Mouse (Mus musculus): ENCODE data around the gene Dusp18. TPM values are rescaled to one million over a fixed set of nuclear protein-coding genes. Genes with fewer than 3 reads are reported as not detected.

Gene Dusp18
- polyA plus RNA-seq, 1 experiment from 2014 or later: 42.9 TPM

- H3K4me2 ChIP-seq: peak overlapping the region; percentile 97
- under 1% methylated on average over 65 of the region's 65 CpGs for WGBS
- peak overlapping the region; percentile 83 for H3K27ac ChIP-seq
- peak overlapping the region; percentile 65 for H3K9ac ChIP-seq
- 0 out of 2 replicates have a peak, but pooled peaks cover 4% of the 10 kb centered on the region for H3K27me3 ChIP-seq (replicated peaks)
- no peaks in the 10 kb centered on the region for H3K9me3 ChIP-seq
- H3K36me3 ChIP-seq (replicated peaks): no peaks in the 10 kb centered on the region
- H3K4me3 ChIP-seq: peak overlapping the region; percentile 73
- H3K4me1 ChIP-seq: peaks cover 49% of the 10 kb centered on the region
- peak; percentile 91 for ATAC-seq (replicated peaks)
Observed at GRCm38 (mm10) chr11:3913316-3914108, 18.5 kb downstream of the Dusp18 start.

GRCm38 (mm10) chr11:3914109-3914840, 19.2 kb downstream of the Dusp18 start, which contains the start of gene Slc35e4:
Slc35e4 (minus strand) TSS chr11:3914664.
- WGBS: under 1% methylated on average over 27 of the region's 28 CpGs
- peak; percentile 78 for ATAC-seq (replicated peaks)
- Histone ChIP-seq H3K4me3 (peak within 1 kb of the TSS; percentile 73), H3K9me3 (no peaks in the 10 kb centered on the region), H3K4me1 (peaks cover 46% of the 10 kb centered on the region), H3K27ac (peak within 1 kb of the TSS; percentile 83), H3K27me3 (replicated peaks) (0 out of 2 replicates have a peak, but pooled peaks cover 4% of the 10 kb centered on the region), H3K36me3 (replicated peaks) (no peaks in the 10 kb centered on the region), H3K9ac (peak within 1 kb of the TSS; percentile 65), H3K4me2 (peak within 1 kb of the TSS; percentile 97)

- Histone ChIP-seq H3K36me3 (replicated peaks) (no peaks in the 10 kb centered on the region), H3K27me3 (replicated peaks) (0 out of 2 replicates have a peak, but pooled peaks cover 4% of the 10 kb centered on the region), H3K4me2 (no peak overlapping the region), H3K4me3 (no peak overlapping the region), H3K4me1 (peaks cover 6% of the 10 kb centered on the region; the same call in 1 of the 2 replicates), H3K9me3 (no peaks in the 10 kb centered on the region), H3K27ac (no peak overlapping the region), H3K9ac (no peak overlapping the region)
- 57% methylated on average over 1 of the region's 1 CpGs for WGBS
- no peak for ATAC-seq (replicated peaks)
Observed at GRCm38 (mm10) chr11:3918738-3919137, 23.7 kb downstream of the Dusp18 start.

GRCm38 (mm10) chr11:3920476-3920875, 25.4 kb downstream of the Dusp18 start:
- H3K27me3 ChIP-seq (replicated peaks): 0 out of 2 replicates have a peak, but pooled peaks cover 4% of the 10 kb centered on the region
- H3K4me3 ChIP-seq: no peak overlapping the region
- WGBS: 95% methylated on average over 7 of the region's 7 CpGs
- no peaks in the 10 kb centered on the region for H3K36me3 ChIP-seq (replicated peaks)
- no peak overlapping the region for H3K9ac ChIP-seq
- no peaks in the 10 kb centered on the region for H3K9me3 ChIP-seq
- no peak overlapping the region for H3K27ac ChIP-seq
- ATAC-seq (replicated peaks): no peak
- H3K4me2 ChIP-seq: no peak overlapping the region
- no peaks in the 10 kb centered on the region for H3K4me1 ChIP-seq

- H3K4me2 ChIP-seq: no peak overlapping the region
- no peak overlapping the region for H3K4me3 ChIP-seq
- 30% methylated on average over 8 of the region's 8 CpGs for WGBS
- H3K9ac ChIP-seq: no peak overlapping the region
- no peak for ATAC-seq (replicated peaks)
- no peaks in the 10 kb centered on the region for H3K27me3 ChIP-seq (replicated peaks)
- H3K27ac ChIP-seq: no peak overlapping the region
- no peaks in the 10 kb centered on the region for H3K36me3 ChIP-seq (replicated peaks)
- no peaks in the 10 kb centered on the region for H3K4me1 ChIP-seq
- H3K9me3 ChIP-seq: no peaks in the 10 kb centered on the region
Observed at GRCm38 (mm10) chr11:3921281-3921850, 26.3 kb downstream of the Dusp18 start.

- no peaks in the 10 kb centered on the region for H3K4me1 ChIP-seq
- no peaks in the 10 kb centered on the region for H3K9me3 ChIP-seq
- no peak overlapping the region for H3K9ac ChIP-seq
- no peak overlapping the region for H3K4me2 ChIP-seq
- no peaks in the 10 kb centered on the region for H3K27me3 ChIP-seq (replicated peaks)
- ATAC-seq (replicated peaks): no peak
- 94% methylated on average over 9 of the region's 9 CpGs for WGBS
- no peak overlapping the region for H3K27ac ChIP-seq
- H3K36me3 ChIP-seq (replicated peaks): no peaks in the 10 kb centered on the region
- no peak overlapping the region for H3K4me3 ChIP-seq
Observed at GRCm38 (mm10) chr11:3922115-3922514, 27.1 kb downstream of the Dusp18 start.

GRCm38 (mm10) chr11:3922731-3923130, 27.7 kb downstream of the Dusp18 start:
- Histone ChIP-seq H3K4me3 (no peak overlapping the region), H3K27ac (no peak overlapping the region), H3K4me1 (no peaks in the 10 kb centered on the region), H3K4me2 (no peak overlapping the region), H3K9ac (no peak overlapping the region), H3K36me3 (replicated peaks) (no peaks in the 10 kb centered on the region), H3K27me3 (replicated peaks) (no peaks in the 10 kb centered on the region), H3K9me3 (no peaks in the 10 kb centered on the region)
- no peak for ATAC-seq (replicated peaks)
- 95% methylated on average over 6 of the region's 6 CpGs for WGBS

- no peak overlapping the region for H3K27ac ChIP-seq
- H3K9ac ChIP-seq: no peak overlapping the region
- H3K9me3 ChIP-seq: no peaks in the 10 kb centered on the region
- no peak overlapping the region for H3K4me3 ChIP-seq
- peaks cover 2% of the 10 kb centered on the region for H3K4me1 ChIP-seq
- 95% methylated on average over 10 of the region's 10 CpGs for WGBS
- no peak for ATAC-seq (replicated peaks)
- H3K36me3 ChIP-seq (replicated peaks): no peaks in the 10 kb centered on the region
- H3K4me2 ChIP-seq: no peak overlapping the region
- H3K27me3 ChIP-seq (replicated peaks): no peaks in the 10 kb centered on the region
Observed at GRCm38 (mm10) chr11:3925916-3926315, 30.9 kb downstream of the Dusp18 start.

GRCm38 (mm10) chr11:3930019-3930418, 35.0 kb downstream of the Dusp18 start:
- no peak overlapping the region for H3K9ac ChIP-seq
- WGBS: 82% methylated on average over 4 of the region's 4 CpGs
- no peaks in the 10 kb centered on the region for H3K9me3 ChIP-seq
- H3K27ac ChIP-seq: no peak overlapping the region
- ATAC-seq (replicated peaks): no peak
- no peaks in the 10 kb centered on the region for H3K27me3 ChIP-seq (replicated peaks)
- H3K36me3 ChIP-seq (replicated peaks): no peaks in the 10 kb centered on the region
- no peak overlapping the region for H3K4me2 ChIP-seq
- peaks cover 16% of the 10 kb centered on the region for H3K4me1 ChIP-seq
- H3K4me3 ChIP-seq: no peak overlapping the region

GRCm38 (mm10) chr11:3930931-3931330, 35.9 kb downstream of the Dusp18 start:
- peak overlapping the region; percentile 43 for H3K4me3 ChIP-seq
- WGBS: 32% methylated on average over 6 of the region's 6 CpGs
- 0 out of 2 replicates have a peak, but pooled peaks have one; percentile 52 for ATAC-seq (replicated peaks)
- H3K36me3 ChIP-seq (replicated peaks): no peaks in the 10 kb centered on the region
- no peaks in the 10 kb centered on the region for H3K9me3 ChIP-seq
- H3K27ac ChIP-seq: no peak overlapping the region
- H3K4me2 ChIP-seq: peak overlapping the region; percentile 79
- peak overlapping the region; percentile 25; the same call in 1 of the 2 replicates for H3K9ac ChIP-seq
- peaks cover 16% of the 10 kb centered on the region for H3K4me1 ChIP-seq
- no peaks in the 10 kb centered on the region for H3K27me3 ChIP-seq (replicated peaks)

- Histone ChIP-seq H3K4me3 (peak within 1 kb of the TSS; percentile 43), H3K4me2 (peak within 1 kb of the TSS; percentile 79), H3K36me3 (replicated peaks) (no peaks in the 10 kb centered on the region), H3K27me3 (replicated peaks) (no peaks in the 10 kb centered on the region), H3K27ac (no peak within 1 kb of the TSS), H3K4me1 (peaks cover 16% of the 10 kb centered on the region), H3K9ac (peak within 1 kb of the TSS; percentile 25; the same call in 1 of the 2 replicates), H3K9me3 (no peaks in the 10 kb centered on the region)
- ATAC-seq (replicated peaks): peak; percentile 83
- WGBS: under 1% methylated on average over 24 of the region's 26 CpGs
Observed at GRCm38 (mm10) chr11:3931511-3932211, 36.6 kb downstream of the Dusp18 start, which contains the start of gene Tcn2. Tcn2 (minus strand) TSS chr11:3932159.

Measured in midbrain, embryonic 15.5 days (tissue).